Mouse (Mus musculus): ENCODE results near the gene Il1rap. TPM values are rescaled to one million over a fixed set of nuclear protein-coding genes. Genes with fewer than 3 reads are reported as not detected.

Gene Il1rap
- polyA plus RNA-seq, 1 experiment = 0.02 TPM

DNA sequence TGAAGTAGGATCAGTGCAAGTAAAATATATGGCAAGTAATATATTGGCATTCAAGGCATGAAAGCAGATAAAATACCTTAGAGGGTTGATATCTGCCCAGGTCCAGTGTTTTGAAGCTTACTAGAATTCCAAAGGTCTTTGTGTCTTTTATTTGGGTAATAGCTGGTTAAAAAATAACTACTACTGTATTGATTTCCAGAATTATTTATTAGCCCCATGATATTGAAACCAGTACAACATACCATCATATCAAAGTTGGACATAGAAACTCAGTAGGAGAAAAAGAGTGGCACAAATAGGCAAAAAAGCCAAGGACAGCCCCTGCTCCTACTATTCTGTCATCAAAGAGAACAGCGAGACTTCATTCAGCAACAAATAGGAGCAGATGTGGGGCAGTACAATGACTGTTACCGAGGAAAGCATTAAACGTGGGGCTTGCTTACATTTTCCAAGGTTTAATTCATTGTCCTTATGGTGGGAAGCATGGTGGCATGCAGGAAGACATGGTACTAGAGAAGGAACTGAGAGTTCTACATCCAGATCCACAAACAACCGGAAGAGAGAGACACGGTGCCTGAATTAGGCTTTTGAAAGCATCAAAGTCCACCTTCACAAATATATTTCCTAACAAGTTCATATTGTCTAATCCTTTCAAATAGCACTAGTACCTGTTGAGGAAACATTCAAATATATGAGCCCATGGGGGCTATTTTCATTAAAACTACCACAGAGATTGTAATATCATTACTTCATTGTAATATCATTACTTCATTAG is 174.1 kb downstream of the Il1rap start:
- H3K4me3 ChIP-seq (replicated peaks) = no peak overlapping the region
- no peaks in the 10 kb centered on the region for H3K27me3 ChIP-seq (ENCODE audit: control insufficient read depth)
- H3K36me3 ChIP-seq (ENCODE audit: control insufficient read depth) = no peaks in the 10 kb centered on the region
- no peaks in the 10 kb centered on the region for H3K4me1 ChIP-seq (ENCODE audit: control insufficient read depth)
- H3K9me3 ChIP-seq (ENCODE audit: control insufficient read depth, low read length) = no peaks in the 10 kb centered on the region
- TF ChIP-seq GATA1 (IDR thresholded peaks at IDR 0.05; ENCODE audit: low read length) (no peak), TAL1 (IDR thresholded peaks at IDR 0.05; ENCODE audit: low read length) (no peak)

DNA sequence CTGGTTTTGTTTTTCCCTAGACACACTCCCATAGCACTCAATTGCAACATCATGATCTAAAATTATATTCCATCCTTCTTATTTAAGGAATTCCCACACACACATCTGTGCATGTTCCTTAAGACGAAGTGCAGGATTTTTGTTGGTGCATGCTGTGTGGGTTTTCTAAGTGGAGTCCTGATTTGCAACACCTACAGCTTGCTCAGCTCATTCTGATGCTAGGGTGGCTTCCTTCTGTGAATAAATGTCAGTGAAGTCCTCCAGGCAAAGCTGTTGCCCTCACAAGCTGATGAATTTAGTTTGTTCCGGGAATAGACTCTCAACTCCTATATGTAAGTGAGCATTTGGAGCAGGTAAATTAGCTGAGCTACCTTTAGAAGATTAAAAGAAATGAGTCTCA is 194.5 kb downstream of the Il1rap start:
- Histone ChIP-seq H3K4me3 (replicated peaks) (no peak overlapping the region), H3K36me3 (ENCODE audit: control insufficient read depth) (no peaks in the 10 kb centered on the region), H3K9me3 (ENCODE audit: control insufficient read depth, low read length) (no peaks in the 10 kb centered on the region), H3K27me3 (ENCODE audit: control insufficient read depth) (no peaks in the 10 kb centered on the region), H3K4me1 (ENCODE audit: control insufficient read depth) (no peaks in the 10 kb centered on the region)
- TF ChIP-seq TAL1 (IDR thresholded peaks at IDR 0.05; ENCODE audit: low read length) = no peak

DNA sequence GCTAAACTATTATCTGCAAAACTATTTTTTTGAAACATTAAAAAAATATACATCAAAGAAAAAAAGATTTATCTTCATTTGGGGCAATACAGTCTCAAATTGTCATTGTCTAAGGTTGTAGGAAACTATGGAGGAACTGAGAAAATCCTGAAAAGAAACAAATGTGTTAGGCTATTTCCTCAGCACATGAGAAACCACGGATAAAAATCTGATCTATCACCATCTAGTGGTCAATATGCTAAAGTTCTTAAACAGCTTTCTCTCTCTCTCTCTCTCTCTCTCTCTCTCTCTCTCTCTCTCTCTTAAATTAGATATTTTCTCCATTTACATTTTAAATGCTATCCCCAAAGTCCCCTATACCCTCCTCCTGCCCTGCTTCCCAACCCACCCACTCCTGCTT is 195.6 kb downstream of the Il1rap start:
- Histone ChIP-seq H3K4me1 (ENCODE audit: control insufficient read depth) (no peaks in the 10 kb centered on the region), H3K36me3 (ENCODE audit: control insufficient read depth) (no peaks in the 10 kb centered on the region), H3K9me3 (ENCODE audit: control insufficient read depth, low read length) (no peaks in the 10 kb centered on the region), H3K4me3 (replicated peaks) (no peak overlapping the region), H3K27me3 (ENCODE audit: control insufficient read depth) (no peaks in the 10 kb centered on the region)
- TF ChIP-seq TAL1 (IDR thresholded peaks at IDR 0.05; ENCODE audit: low read length) = no peak
- no peak for TF ChIP-seq GATA1 (IDR thresholded peaks at IDR 0.05; ENCODE audit: low read length)

Other genes with a start within 250 kb of the Il1rap start
- not detected in 2 replicates for gene Cldn1, start 209.9 kb upstream of the Il1rap start, polyA plus RNA-seq (2012)
- gene Cldn16, start 118.6 kb upstream of the Il1rap start, polyA plus RNA-seq (2012) = not detected in 2 replicates
- gene Tmem207, start 54.9 kb upstream of the Il1rap start, polyA plus RNA-seq (2012) = not detected in 2 replicates